In the genomic region with DNA sequence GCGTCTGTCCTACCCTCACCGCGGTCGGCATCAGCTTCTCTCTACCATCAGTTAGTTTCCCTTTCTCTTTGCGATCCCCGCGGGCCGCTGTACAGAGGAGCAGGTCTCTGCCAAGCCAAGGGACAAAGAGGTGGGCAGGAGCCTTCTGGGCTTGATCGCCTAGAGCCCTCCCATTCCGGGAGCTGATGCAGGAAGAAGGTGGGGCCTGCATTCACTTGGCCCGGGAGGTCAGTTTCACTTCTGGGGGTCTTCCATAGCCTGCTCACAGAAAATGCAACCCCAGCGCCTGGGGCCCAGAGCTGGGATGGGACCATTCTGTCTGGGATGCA, we compare ENCODE assay signal across 8 mouse cellular contexts. TPM values are rescaled to one million over a fixed set of nuclear protein-coding genes. Genes with fewer than 3 reads are reported as not detected.
DNase-seq lines count a peak whose midpoint lies in the region; ATAC-seq and TF ChIP-seq lines count a peak whose summit lies in the region.

No protein-coding gene starts in this region.

- peak overlapping the region; percentile 87 for H3ac ChIP-seq in C2C12 (ENCODE audit: control insufficient read depth, insufficient read length, low read depth)

- H3K36me3 ChIP-seq in C2C12 (ENCODE audit: control insufficient read depth, insufficient read depth): peaks cover 1% of the 10 kb centered on the region
- no peaks in the 10 kb centered on the region for H3K36me3 ChIP-seq in heart, embryonic 14.5 days (ENCODE audit: control insufficient read depth, insufficient read depth, low read length)
- H3K36me3 ChIP-seq in kidney, embryonic 16.5 days (ENCODE audit: insufficient read depth, low read length): no peaks in the 10 kb centered on the region

- peaks cover 7% of the 10 kb centered on the region for H3K79me3 ChIP-seq in C2C12 (ENCODE audit: low read depth)

- peaks cover 2% of the 10 kb centered on the region; the same call in 1 of the 2 replicates for H3K4me1 ChIP-seq in embryonic fibroblast, embryonic 13.5 days (ENCODE audit: control insufficient read depth, insufficient read depth, low read length)
- H3K4me1 ChIP-seq in heart, embryonic 14.5 days (ENCODE audit: control insufficient read depth in 2 of 2, insufficient read depth in 2 of 2, low read length in 2 of 2): peaks cover 5% of the 10 kb centered on the region in 2 experiments; a peak in 3 of 4 replicates
- peaks cover 16% of the 10 kb centered on the region for H3K4me1 ChIP-seq in kidney, embryonic 16.5 days (ENCODE audit: insufficient read depth, low read length)

- peak; percentile 67 for DNase-seq in ZHBTc4 (ENCODE audit: low read depth, low spot score)
- peak; percentile 92 for DNase-seq in lung, postnatal 25 days (ENCODE audit: low spot score)
- DNase-seq in ovary, postnatal 14 days (ENCODE audit: low spot score): peak; percentile 45
- DNase-seq in yolk sac, embryonic 10.5 days (ENCODE audit: low spot score): peak; percentile 24

- TF ChIP-seq POLR2A in embryonic fibroblast, embryonic 13.5 days (IDR thresholded peaks at IDR 0.05; ENCODE audit: low read depth, low read length): peak; percentile 81

- H3K27me3 ChIP-seq in C2C12 (ENCODE audit: control insufficient read depth, insufficient read depth, insufficient read length): no peaks in the 10 kb centered on the region
- H3K27me3 ChIP-seq in heart, embryonic 14.5 days (ENCODE audit: control insufficient read depth, insufficient read depth, low read length): no peaks in the 10 kb centered on the region
- no peaks in the 10 kb centered on the region for H3K27me3 ChIP-seq in kidney, embryonic 16.5 days (ENCODE audit: insufficient read depth, low read length)

- peak overlapping the region; percentile 59 for H3K4me3 ChIP-seq in C2C12 (ENCODE audit: insufficient read depth, poor library complexity, severe bottlenecking)
- H3K4me3 ChIP-seq in embryonic fibroblast, embryonic 13.5 days (ENCODE audit: insufficient read depth, low read length): peak overlapping the region; percentile 54
- H3K4me3 ChIP-seq in heart, embryonic 14.5 days (ENCODE audit: control insufficient read depth in 1 of 2, insufficient read depth in 1 of 2, low read depth in 1 of 2, low read length in 2 of 2): peak overlapping the region; percentile 56 to 60
- H3K4me3 ChIP-seq in kidney, embryonic 16.5 days (ENCODE audit: low read length): peak overlapping the region; percentile 55

- peak overlapping the region; percentile 77 for H3K9ac ChIP-seq in heart, embryonic 14.5 days (ENCODE audit: low read length)
- H3K9ac ChIP-seq in kidney, embryonic 16.5 days (replicated peaks; ENCODE audit: low read length): peak overlapping the region; percentile 71

- H3K27ac ChIP-seq in embryonic fibroblast, embryonic 13.5 days (ENCODE audit: insufficient read depth, low read length): peak overlapping the region; percentile 5; the same call in 1 of the 2 replicates
- peak overlapping the region; percentile 55 to 72 for H3K27ac ChIP-seq in heart, embryonic 14.5 days (replicated peaks in 1 of 2; ENCODE audit: control insufficient read depth in 1 of 2, insufficient read depth in 1 of 2, low read depth in 2 of 2, low read length in 2 of 2)
- H3K27ac ChIP-seq in kidney, embryonic 16.5 days (ENCODE audit: low read length): peak overlapping the region; percentile 88

- peak overlapping the region; percentile 85 for H3K4me2 ChIP-seq in heart, embryonic 14.5 days (ENCODE audit: low read length)
- H3K4me2 ChIP-seq in kidney, embryonic 16.5 days (replicated peaks; ENCODE audit: low read depth, low read length): peak overlapping the region; percentile 73

- peaks cover 32% of the 10 kb centered on the region for H3K79me2 ChIP-seq in C2C12 (ENCODE audit: control insufficient read depth, insufficient read depth)

- 3% methylated on average over 12 of the region's 12 CpGs for WGBS in heart, embryonic 14.5 days
- under 1% methylated on average over 12 of the region's 12 CpGs for WGBS in kidney, embryonic 16.5 days

- H3K9me3 ChIP-seq in heart, embryonic 14.5 days (ENCODE audit: control insufficient read depth, low read length): no peaks in the 10 kb centered on the region
- no peaks in the 10 kb centered on the region for H3K9me3 ChIP-seq in kidney, embryonic 16.5 days (ENCODE audit: low read length)

- ATAC-seq in heart, embryonic 14.5 days (ENCODE audit: insufficient number of reproducible peaks, insufficient read depth, low FRiP score, low read depth): peak; percentile 78
- ATAC-seq in kidney, embryonic 16.5 days (ENCODE audit: low FRiP score, low TSS enrichment): peak; percentile 83

- TF ChIP-seq CTCF in C2C12 (IDR thresholded peaks at IDR 0.05; ENCODE audit: control insufficient read depth, insufficient read depth, insufficient read length): no peak
- no peak for TF ChIP-seq CTCF in embryonic fibroblast, embryonic 13.5 days (IDR thresholded peaks at IDR 0.05; ENCODE audit: borderline replicate concordance, insufficient read depth, low read length)

TF ChIP-seq in C2C12, 6 proteins besides CTCF, POLR2A, EP300 and RAD21:
- TF ChIP-seq MYOD1 (IDR thresholded peaks at IDR 0.05; ENCODE audit: control insufficient read depth, insufficient read length, low read depth): no peak
- no peak for TF ChIP-seq CEBPB (IDR thresholded peaks at IDR 0.05; ENCODE audit: low read depth)
- no peak for TF ChIP-seq MAX (IDR thresholded peaks at IDR 0.05)
- TF ChIP-seq FOSL1 (IDR thresholded peaks at IDR 0.05; ENCODE audit: insufficient read depth, low read length, poor library complexity, severe bottlenecking): no peak
- TF ChIP-seq MYOG (IDR thresholded peaks at IDR 0.05; ENCODE audit: control insufficient read depth, extremely low read depth, insufficient read length): no peak
- TF ChIP-seq USF1 (IDR thresholded peaks at IDR 0.05; ENCODE audit: low read depth): no peak
TF ChIP-seq in C2C12: peak in this region for 0.

RNA-seq across cellular contexts. Expression of a gene that starts 0.7 kb away (rescaled TPM):
- polyA plus RNA-seq in C2C12 (2012; fragmentation: generic; extraction: Trizol): 24.0 TPM
- 19.7 and 35.3 TPM in 2 replicates for polyA plus RNA-seq in embryonic fibroblast, embryonic 13.5 days (2011; ENCODE audit: insufficient read length, low read depth, missing spikeins)
- 12.9 and 13.3 TPM in 2 replicates for polyA plus RNA-seq in heart, embryonic 14.5 days (2014; fragmentation: Nextera tagmentation; extraction: Ambion mirVana)
- 29.3 and 36.5 TPM in 2 replicates for polyA plus RNA-seq in kidney, embryonic 16.5 days (2015; fragmentation: Nextera tagmentation; extraction: Ambion mirVana)

RNA-seq across cellular contexts. Expression of a gene that starts 57.7 kb away (rescaled TPM):
- polyA plus RNA-seq in C2C12 (2012; fragmentation: generic; extraction: Trizol): 68.3 TPM
- 63.7 and 89.0 TPM in 2 replicates for polyA plus RNA-seq in embryonic fibroblast, embryonic 13.5 days (2011; ENCODE audit: insufficient read length, low read depth, missing spikeins)
- 23.1 and 33.0 TPM in 2 replicates for polyA plus RNA-seq in heart, embryonic 14.5 days (2014; fragmentation: Nextera tagmentation; extraction: Ambion mirVana)
- 52.1 and 58.8 TPM in 2 replicates for polyA plus RNA-seq in kidney, embryonic 16.5 days (2015; fragmentation: Nextera tagmentation; extraction: Ambion mirVana)

RNA-seq across cellular contexts. Expression of a gene that starts 58.1 kb away (rescaled TPM):
- polyA plus RNA-seq in C2C12 (2012; fragmentation: generic; extraction: Trizol): not detected
- polyA plus RNA-seq in embryonic fibroblast, embryonic 13.5 days (2011; ENCODE audit: insufficient read length, low read depth, missing spikeins): 1.0 TPM in 1 of 2 replicates, not detected in the other
- 0.54 TPM in 1 of 2 replicates, not detected in the other for polyA plus RNA-seq in heart, embryonic 14.5 days (2014; fragmentation: Nextera tagmentation; extraction: Ambion mirVana)
- polyA plus RNA-seq in kidney, embryonic 16.5 days (2015; fragmentation: Nextera tagmentation; extraction: Ambion mirVana): not detected in 2 replicates

Comparison
In these comparisons a context has a peak if more than half of its experiments do, and no peak if none do; other contexts are left out.
1. Peak in every context shown above with its lines: DNase-seq, ATAC-seq, H3K4me3 ChIP-seq and H3K27ac ChIP-seq.
2. DNase-seq: peak in every context shown above with its lines; median percentile 92 in lung, postnatal 25 days; 67 in ZHBTc4; 45 in ovary, postnatal 14 days; 24 in yolk sac, embryonic 10.5 days.
3. H3K27ac ChIP-seq: peak in every context shown above with its lines; median percentile 88 in kidney, embryonic 16.5 days; 64 in heart, embryonic 14.5 days; 5 in embryonic fibroblast, embryonic 13.5 days.